Mouse (Mus musculus): ENCODE measurements around the gene Ufd1. TPM values are rescaled to one million over a fixed set of nuclear protein-coding genes. Genes with fewer than 3 reads are reported as not detected.
"Not testable (repeated sequence)": the region's sequence is repeated elsewhere in the genome, so short reads cannot be mapped to it uniquely, and the experiment has no call there.

The Ufd1 gene
- total and polyA plus RNA-seq, 3 experiments: 41.9 to 67.8 TPM; not detected in 1

DNA sequence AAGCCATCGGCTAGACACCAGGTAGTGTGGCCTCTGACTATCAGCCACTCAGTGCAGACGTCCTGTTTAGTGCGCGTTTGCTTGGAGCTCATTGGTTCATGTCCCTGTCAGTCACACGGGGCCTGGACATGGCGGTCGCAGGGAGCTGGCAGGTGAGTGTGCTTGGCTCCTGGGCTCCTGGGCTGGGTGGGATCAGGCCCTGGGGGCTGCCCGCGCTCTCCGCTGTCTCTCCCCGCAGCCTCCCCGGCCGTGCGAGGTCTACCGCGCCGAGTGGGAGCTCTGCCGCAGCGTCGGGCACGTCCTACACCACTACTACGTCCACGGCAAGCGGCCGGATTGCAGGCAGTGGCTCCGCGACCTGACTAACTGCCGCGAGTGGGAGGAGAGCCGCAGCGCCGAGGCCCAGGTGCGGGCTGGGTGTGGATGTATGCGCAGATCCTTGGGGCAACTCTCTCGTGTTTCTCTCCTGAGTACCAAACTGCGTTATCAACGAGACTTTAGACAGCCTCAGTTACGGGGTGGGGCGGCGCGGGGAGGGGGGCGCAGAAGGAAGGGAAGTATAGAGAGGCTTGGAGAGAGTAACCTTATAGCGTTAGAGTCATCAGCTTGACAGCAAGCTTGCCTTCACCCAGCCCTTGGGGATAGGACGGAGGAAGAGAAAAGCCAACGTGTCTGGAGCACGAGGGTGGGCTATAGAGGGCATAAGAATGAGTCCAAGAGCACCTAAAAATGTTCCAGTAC lies 25.1 kb downstream of the Ufd1 start, which contains the start of the genes 2510002D24Rik and Gm28539 (continued):
- TF ChIP-seq RCOR1 (IDR thresholded peaks at IDR 0.05; ENCODE audit: low read depth, low read length): no peak
- TF ChIP-seq MAZ (IDR thresholded peaks at IDR 0.05; ENCODE audit: low read depth, low read length): peak; percentile 78
- TF ChIP-seq ZMIZ1 (IDR thresholded peaks at IDR 0.05; ENCODE audit: low read depth, low read length): 0 out of 2 replicates have a peak, but pooled peaks have one; percentile 51
- TF ChIP-seq ELF1 (IDR thresholded peaks at IDR 0.05; ENCODE audit: low read depth, low read length): no peak
- no peak; the same call in 1 of the 2 replicates for TF ChIP-seq MXI1 (IDR thresholded peaks at IDR 0.05; ENCODE audit: low read depth, low read length)
- TF ChIP-seq NELFE (IDR thresholded peaks at IDR 0.05; ENCODE audit: low read depth, low read length): peak; percentile 84
- TF ChIP-seq USF2 (IDR thresholded peaks at IDR 0.05; ENCODE audit: borderline replicate concordance in 1 of 2, insufficient read depth in 1 of 2, low read depth in 1 of 2, low read length in 2 of 2): no peak
- TF ChIP-seq TBP (IDR thresholded peaks at IDR 0.05; ENCODE audit: low read depth, low read length): peak; percentile 26; the same call in 1 of the 2 replicates
- no peak for TF ChIP-seq NRF1 (IDR thresholded peaks at IDR 0.05; ENCODE audit: insufficient read depth, low read depth, low read length, poor library complexity, severe bottlenecking)
- peak; percentile 75 for TF ChIP-seq HCFC1 (IDR thresholded peaks at IDR 0.05; ENCODE audit: low read depth, low read length)

DNA sequence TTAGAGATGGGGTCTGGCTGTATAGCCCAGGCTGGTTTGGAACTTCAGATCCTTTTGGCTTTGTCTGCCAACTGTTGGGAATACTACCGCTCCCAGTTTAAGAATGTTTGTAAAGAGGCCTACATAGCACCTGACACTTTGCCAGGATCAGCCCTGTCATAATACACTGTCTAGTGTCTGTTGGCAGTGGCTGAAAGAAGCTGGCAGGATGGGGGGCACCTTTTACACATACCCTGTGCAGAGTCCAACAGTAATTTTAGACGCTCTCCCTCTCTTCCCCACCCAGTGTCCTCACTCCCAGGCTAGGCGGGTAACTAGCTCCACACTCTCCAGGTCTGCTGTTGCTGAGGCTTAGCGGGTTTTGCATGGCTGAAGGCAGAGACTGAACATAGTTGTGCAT lies 26.8 kb downstream of the Ufd1 start:
- Histone ChIP-seq H3K79me2 (ENCODE audit: control insufficient read depth, insufficient read depth, low read length, poor library complexity) (peaks cover 6% of the 10 kb centered on the region), H3K27ac (ENCODE audit: control insufficient read depth, low read depth, low read length) (no peak overlapping the region), H3K9ac (ENCODE audit: control insufficient read depth, low read depth, low read length, poor library complexity, severe bottlenecking) (no peak overlapping the region), H3K4me3 (ENCODE audit: control insufficient read depth in 1 of 2, insufficient read depth in 1 of 2, low read depth in 2 of 2, low read length in 2 of 2) (no peak overlapping the region), H3K27me3 (ENCODE audit: control insufficient read depth in 1 of 2, insufficient read depth in 2 of 2, low read length in 2 of 2) (no peaks in the 10 kb centered on the region), H3K4me1 (ENCODE audit: control insufficient read depth in 1 of 2, insufficient read depth in 2 of 2, low read length in 2 of 2) (peaks cover 4% of the 10 kb centered on the region in 2 experiments; a peak in 2 of 4 replicates), H3K9me3 (replicated peaks; ENCODE audit: insufficient read depth, low read length) (no peaks in the 10 kb centered on the region), H3K36me3 (ENCODE audit: control insufficient read depth in 1 of 2, insufficient read depth in 2 of 2, low read length in 2 of 2) (peaks cover 0 to 9% of the 10 kb centered on the region in 2 experiments; a peak in 3 of 4 replicates)
- TF ChIP-seq MAFK (IDR thresholded peaks at IDR 0.05; ENCODE audit: borderline replicate concordance, low read depth, low read length) (no peak), EP300 (IDR thresholded peaks at IDR 0.05; ENCODE audit: low read depth in 1 of 2, low read length in 2 of 2) (no peak)
- no peak for DNase-seq (ENCODE audit: low read depth, low spot score)

DNA sequence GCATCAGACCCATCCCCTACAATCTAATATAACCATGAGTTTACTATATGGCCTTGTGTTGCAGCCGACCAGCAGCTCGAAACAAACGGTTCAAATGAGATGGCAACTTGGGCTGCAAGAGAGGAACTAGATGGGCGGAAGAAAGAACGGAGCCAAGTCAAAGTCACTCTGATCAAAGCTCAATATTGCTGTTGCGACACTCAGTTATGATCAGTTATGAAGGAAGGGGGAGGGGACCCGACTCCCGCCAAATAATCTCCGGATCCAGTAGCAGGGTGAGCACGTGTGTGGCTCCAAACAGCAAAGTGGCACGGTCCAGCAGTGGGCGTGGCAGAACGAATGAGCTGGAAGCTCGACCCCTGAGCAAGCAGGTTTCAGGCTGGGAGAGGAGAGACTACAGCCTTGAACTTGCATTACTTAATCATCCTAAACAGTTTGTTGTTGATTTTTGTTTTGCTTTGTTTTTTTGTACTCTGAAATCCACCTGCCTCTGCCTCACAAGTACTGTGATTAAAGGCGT lies 34.8 kb downstream of the Ufd1 start:
- DNase-seq (ENCODE audit: low read depth, low spot score): no peak
- H3K9ac ChIP-seq (ENCODE audit: control insufficient read depth, low read depth, low read length, poor library complexity, severe bottlenecking): no peak overlapping the region
- no peaks in the 10 kb centered on the region for H3K79me2 ChIP-seq (ENCODE audit: control insufficient read depth, insufficient read depth, low read length, poor library complexity)
- no peaks in the 10 kb centered on the region for H3K9me3 ChIP-seq (replicated peaks; ENCODE audit: insufficient read depth, low read length)
- H3K27ac ChIP-seq (ENCODE audit: control insufficient read depth, low read depth, low read length): no peak overlapping the region
- no peaks in the 10 kb centered on the region for H3K27me3 ChIP-seq (ENCODE audit: control insufficient read depth in 1 of 2, insufficient read depth in 2 of 2, low read length in 2 of 2)
- H3K36me3 ChIP-seq (ENCODE audit: control insufficient read depth in 1 of 2, insufficient read depth in 2 of 2, low read length in 2 of 2): peaks cover 0 to 4% of the 10 kb centered on the region in 2 experiments; a peak in 2 of 4 replicates
- H3K4me3 ChIP-seq (ENCODE audit: control insufficient read depth in 1 of 2, insufficient read depth in 1 of 2, low read depth in 2 of 2, low read length in 2 of 2): no peak overlapping the region
- H3K4me1 ChIP-seq (ENCODE audit: control insufficient read depth in 1 of 2, insufficient read depth in 2 of 2, low read length in 2 of 2): peaks cover 0 to 3% of the 10 kb centered on the region in 2 experiments; a peak in 2 of 4 replicates
- TF ChIP-seq MAZ (IDR thresholded peaks at IDR 0.05; ENCODE audit: low read depth, low read length) (no peak), ELF1 (IDR thresholded peaks at IDR 0.05; ENCODE audit: low read depth, low read length) (no peak), ZMIZ1 (IDR thresholded peaks at IDR 0.05; ENCODE audit: low read depth, low read length) (no peak), MAX (IDR thresholded peaks at IDR 0.05; ENCODE audit: low read length) (no peak), NELFE (IDR thresholded peaks at IDR 0.05; ENCODE audit: low read depth, low read length) (no peak), TBP (IDR thresholded peaks at IDR 0.05; ENCODE audit: low read depth, low read length) (no peak), MAFK (IDR thresholded peaks at IDR 0.05; ENCODE audit: borderline replicate concordance, low read depth, low read length) (no peak), ZNF384 (IDR thresholded peaks at IDR 0.05; ENCODE audit: low read depth, low read length) (no peak), MXI1 (IDR thresholded peaks at IDR 0.05; ENCODE audit: low read depth, low read length) (no peak), HCFC1 (IDR thresholded peaks at IDR 0.05; ENCODE audit: low read depth, low read length) (no peak), POLR2AphosphoS5 (IDR thresholded peaks at IDR 0.05; ENCODE audit: borderline replicate concordance, low read depth, low read length) (no peak), E2F4 (IDR thresholded peaks at IDR 0.05; ENCODE audit: borderline replicate concordance, low read depth, low read length) (no peak), CHD2 (IDR thresholded peaks at IDR 0.05; ENCODE audit: low read length) (no peak), USF2 (IDR thresholded peaks at IDR 0.05; ENCODE audit: borderline replicate concordance in 1 of 2, insufficient read depth in 1 of 2, low read depth in 1 of 2, low read length in 2 of 2) (no peak), TAL1 (IDR thresholded peaks at IDR 0.05; ENCODE audit: low read length) (no peak), ETS1 (IDR thresholded peaks at IDR 0.05; ENCODE audit: low read depth, low read length) (no peak)

DNA sequence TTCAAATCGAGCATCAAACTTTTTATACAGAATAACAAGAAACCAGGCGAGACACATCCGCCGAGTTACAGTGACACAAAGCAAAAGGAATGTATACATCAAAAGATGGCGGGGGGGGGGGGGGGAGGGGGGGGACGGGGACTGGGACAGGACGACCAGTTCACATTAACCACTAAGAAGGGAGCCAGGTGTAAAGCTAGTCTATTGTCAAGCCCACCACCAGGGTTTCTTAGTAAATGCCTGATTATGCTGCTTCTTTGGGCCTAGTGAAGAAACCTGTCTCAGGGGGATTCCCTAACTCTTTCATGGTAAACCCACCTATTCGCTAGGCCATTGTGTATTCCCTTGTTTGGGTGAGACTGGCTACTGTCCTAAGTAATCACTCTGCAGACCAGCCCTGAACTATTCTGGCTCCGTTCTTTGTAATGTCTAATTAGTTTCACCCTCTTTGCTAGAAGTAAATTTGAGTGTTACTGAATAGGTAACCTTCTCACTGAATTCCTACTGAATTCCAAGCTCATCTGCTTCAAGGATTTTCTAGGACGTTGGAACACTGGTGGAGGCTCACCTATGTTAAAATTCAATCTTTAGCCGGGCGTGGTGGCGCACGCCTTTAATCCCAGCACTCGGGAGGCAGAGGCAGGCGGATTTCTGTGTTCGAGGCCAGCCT lies 38.1 kb downstream of the Ufd1 start:
- not testable (repeated sequence) for H3K4me3 ChIP-seq (ENCODE audit: control insufficient read depth in 1 of 2, insufficient read depth in 1 of 2, low read depth in 2 of 2, low read length in 2 of 2); H3K36me3 ChIP-seq (ENCODE audit: control insufficient read depth in 1 of 2, insufficient read depth in 2 of 2, low read length in 2 of 2); H3K27ac ChIP-seq (ENCODE audit: control insufficient read depth, low read depth, low read length); H3K9me3 ChIP-seq (replicated peaks; ENCODE audit: insufficient read depth, low read length); H3K79me2 ChIP-seq (ENCODE audit: control insufficient read depth, insufficient read depth, low read length, poor library complexity); H3K27me3 ChIP-seq (ENCODE audit: control insufficient read depth in 1 of 2, insufficient read depth in 2 of 2, low read length in 2 of 2); DNase-seq (ENCODE audit: low read depth, low spot score); H3K4me1 ChIP-seq (ENCODE audit: control insufficient read depth in 1 of 2, insufficient read depth in 2 of 2, low read length in 2 of 2); H3K9ac ChIP-seq (ENCODE audit: control insufficient read depth, low read depth, low read length, poor library complexity, severe bottlenecking)

All from MEL (cell line).